Mouse (Mus musculus) MN1 (cell line): ENCODE results near the gene Gm44511.
A peak's percentile ranks its signal among the peaks of the same experiment; 100 is the strongest.

Experiments used
- DNase-seq: peaks from one replicate; pipeline ENCODE4 v3.0.0-alpha.2; 2016; ENCODE audit warnings: low spot score

The Gm44511 gene

GRCm38 (mm10) chr6:128826132-128826531 is at the start of gene Gm44511, which contains the start of gene Klrb1b:
Gm44511 (minus strand) TSS chr6:128826315.
Klrb1b (minus strand) TSS chr6:128826331.
- no peak for DNase-seq

DNA sequence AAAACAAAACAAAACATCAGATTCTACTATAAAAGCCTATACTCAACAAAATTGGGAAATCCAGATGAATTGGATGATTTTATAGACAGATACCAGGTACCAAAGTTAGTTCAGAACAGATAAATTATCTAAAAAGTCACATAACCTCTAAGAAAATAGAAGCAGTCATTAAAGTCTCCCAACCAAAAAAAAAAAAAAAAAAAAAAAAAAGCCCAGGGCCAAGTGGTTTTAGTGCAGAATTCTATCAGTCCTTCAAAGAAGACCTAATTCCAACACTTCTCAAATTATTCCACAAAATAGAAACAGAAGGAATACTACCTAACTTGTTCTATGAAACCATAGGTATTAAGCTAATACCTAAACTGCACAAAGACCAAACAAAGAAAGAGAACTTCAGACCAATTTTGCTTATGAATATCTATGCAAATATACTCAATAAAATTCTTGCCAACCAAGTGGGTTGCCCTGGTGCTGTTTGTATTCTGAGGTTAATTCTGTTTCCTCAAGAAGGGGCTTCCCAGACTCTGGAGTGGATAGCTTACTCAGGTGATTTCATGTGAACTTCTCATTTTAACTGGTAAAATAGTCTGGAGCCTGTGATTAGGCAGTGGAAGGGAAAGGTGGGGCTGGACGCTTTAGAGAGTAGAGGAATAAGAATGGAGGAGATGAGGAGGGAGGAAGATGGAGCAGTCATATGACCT is 45.9 kb upstream of the Gm44511 start:
- no peak for DNase-seq

GRCm38 (mm10) chr6:128868861-128869260 is 42.7 kb upstream of the Gm44511 start:
- DNase-seq: no peak

DNA sequence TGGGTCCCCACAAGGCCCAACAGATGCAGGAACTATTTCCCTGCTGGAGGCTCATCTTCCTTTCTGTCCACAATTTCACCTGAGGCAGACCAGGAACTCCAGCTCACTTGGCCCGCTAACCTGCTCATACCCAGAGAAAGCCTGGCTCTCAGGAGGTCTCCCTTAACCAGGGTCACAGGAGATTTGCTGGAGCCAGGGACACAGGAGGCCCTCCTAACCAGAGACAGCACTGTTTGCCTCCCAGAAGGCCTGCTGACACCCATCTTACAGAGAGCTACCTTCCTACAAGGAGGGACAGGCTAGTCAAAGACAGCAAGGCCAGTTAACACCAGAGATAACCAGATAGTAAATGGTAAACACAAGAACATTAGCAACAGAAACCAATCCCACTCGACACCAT is 31.9 kb upstream of the Gm44511 start:
- no peak for DNase-seq

GRCm38 (mm10) chr6:128856250-128856649 is 30.1 kb upstream of the Gm44511 start:
- no peak for DNase-seq

GRCm38 (mm10) chr6:128855477-128855876 is 29.4 kb upstream of the Gm44511 start:
- no peak for DNase-seq

- no peak for DNase-seq
Measured at GRCm38 (mm10) chr6:128854895-128855294, 28.8 kb upstream of the Gm44511 start.

- no peak for DNase-seq
Measured at GRCm38 (mm10) chr6:128854024-128854820, 28.1 kb upstream of the Gm44511 start.

DNA sequence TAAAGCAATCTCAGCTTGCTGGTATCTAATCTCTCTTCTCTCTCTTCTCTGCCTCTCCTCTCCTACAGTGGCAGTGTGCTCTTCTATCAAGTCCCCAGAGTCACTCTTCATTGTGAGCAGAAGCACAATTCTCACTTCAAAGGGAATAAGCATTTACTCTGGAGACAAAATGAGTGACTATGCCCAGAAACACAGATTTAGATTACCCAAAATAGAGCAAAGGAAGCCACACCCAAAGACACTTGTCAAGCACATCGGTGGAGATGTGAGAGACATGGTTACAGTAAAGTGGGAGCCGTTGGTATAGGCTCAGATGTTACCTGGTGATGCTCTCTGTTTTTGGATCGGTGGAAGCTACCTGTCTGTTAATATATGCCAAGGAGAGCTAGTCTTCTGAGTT is 26.7 kb upstream of the Gm44511 start:
- no peak for DNase-seq

- no peak for DNase-seq
Measured at GRCm38 (mm10) chr6:128851151-128851550, 25.0 kb upstream of the Gm44511 start.

GRCm38 (mm10) chr6:128850671-128851070 is 24.6 kb upstream of the Gm44511 start:
- no peak for DNase-seq

DNA sequence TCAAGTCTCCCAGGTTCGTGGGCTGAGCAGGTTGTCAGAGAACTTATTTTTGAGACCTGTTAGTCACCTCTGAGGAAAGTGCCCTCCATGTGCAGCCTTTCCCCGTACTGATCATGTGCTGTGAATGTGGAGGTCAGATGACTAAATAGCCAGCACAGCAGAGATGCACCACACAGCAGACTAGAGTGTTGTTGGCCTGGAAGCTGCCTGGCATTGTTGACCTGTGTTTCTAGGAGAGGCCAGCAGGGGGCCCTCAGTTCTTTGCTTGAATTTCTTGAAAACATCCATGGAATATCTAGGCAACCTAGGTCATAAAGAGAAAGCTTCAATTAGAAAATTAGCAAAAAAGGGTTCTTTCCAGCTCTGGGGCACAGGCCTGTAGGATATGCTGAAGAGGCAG is 23.8 kb upstream of the Gm44511 start:
- peak; percentile 37 for DNase-seq

DNA sequence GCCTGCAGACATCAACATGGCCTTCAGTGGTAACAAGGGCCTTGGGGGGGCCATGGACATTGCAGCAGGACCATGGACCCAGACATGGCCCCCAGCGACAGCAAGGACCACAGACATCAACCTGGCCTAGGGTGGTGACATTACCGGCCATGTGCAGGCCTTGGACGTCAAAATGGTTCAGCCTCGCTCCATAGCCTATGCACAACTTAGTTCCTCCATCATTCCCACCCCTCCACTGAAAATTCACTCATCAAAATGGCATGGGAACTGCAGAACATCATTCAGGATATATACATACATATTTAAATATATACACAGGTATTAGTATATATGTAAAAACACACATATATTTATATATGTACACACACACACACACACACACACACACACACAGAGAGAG is 21.3 kb upstream of the Gm44511 start:
- no peak for DNase-seq

DNA sequence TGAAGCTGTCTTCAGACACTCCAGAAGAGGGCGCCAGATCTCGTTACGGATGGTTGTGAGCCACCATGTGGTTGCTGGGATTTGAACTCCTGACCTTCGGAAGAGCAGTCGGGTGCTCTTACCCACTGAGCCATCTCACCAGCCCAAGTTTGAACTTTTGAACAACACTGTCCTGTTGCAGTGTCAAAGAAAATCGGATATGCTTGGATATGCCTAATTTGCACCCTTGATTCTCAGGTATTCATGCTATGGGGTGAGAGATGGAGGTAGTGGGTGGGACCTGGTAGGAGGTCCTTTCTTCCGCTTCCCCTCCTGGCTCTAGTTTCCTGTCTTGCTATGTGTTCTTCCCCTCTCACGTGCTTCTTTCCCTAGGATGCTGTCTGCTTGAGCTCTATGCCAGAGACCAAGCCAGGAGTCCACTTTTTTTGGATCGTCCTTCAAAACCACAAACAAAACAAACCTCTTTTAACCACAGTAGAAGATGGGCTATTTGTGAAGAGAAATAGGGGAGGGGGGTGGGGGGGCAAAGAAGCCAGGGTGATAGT is 20.0 kb upstream of the Gm44511 start:
- no peak for DNase-seq

DNA sequence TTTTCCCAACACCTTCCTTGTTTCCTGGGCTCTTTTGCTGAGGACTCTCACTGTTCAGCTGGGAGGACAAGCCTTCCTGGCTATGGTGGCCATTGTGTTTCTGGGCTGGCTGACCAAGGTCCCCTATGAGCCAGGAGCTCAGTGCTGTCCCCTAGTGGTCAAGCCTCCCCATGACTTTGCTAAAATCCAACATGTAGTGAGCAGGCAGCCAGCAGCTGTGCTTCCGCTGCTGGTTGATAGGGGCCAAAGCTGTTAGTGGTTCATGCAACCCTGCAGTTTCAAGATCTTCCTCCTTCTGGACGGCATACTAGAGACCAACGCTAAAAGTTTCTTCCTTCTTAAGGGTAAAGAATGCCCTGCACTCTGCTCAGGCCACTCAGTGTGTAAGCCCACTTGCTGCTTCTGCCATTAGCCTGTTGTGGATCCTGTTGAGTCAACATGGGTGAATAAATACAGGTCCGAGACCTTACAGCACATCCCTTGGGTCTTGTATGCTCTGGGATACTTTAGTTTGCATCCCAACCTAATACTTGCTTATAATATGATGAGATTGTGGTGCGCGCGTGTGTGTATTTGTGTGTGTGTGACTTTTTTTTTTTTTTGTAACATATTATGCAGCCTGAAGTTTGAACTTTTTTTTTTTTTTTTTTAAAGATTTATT is 19.3 kb upstream of the Gm44511 start:
- peak; percentile 29 for DNase-seq

- no peak for DNase-seq
Measured at GRCm38 (mm10) chr6:128844586-128845080, 18.5 kb upstream of the Gm44511 start.

GRCm38 (mm10) chr6:128844131-128844530 is 18.0 kb upstream of the Gm44511 start:
- no peak for DNase-seq

DNA sequence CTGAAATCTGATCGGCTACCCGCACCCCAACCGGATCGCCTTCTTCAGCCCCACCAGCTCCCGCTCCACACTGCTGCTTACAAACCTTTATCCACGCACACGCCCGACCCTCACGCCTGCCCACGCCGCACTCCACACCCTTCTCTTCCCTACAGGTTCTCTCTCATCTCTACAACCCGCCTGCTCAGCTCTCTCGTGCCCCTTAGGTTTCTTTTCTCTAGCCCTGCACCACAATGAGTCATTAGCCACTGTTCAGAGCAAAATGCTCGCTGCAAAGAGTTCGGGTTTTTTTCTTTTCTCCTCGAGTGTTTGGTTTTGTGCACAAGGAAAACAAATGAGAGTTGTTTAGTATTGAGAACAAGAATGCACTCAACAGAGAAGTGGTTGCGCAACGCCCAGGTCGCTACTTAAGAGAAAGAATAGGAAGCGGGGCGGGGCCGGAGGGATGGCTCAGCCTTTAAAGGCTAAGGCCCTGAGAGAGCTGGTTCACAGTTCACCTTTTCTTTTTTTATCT is 17.4 kb upstream of the Gm44511 start:
- DNase-seq: peak; percentile 19

DNA sequence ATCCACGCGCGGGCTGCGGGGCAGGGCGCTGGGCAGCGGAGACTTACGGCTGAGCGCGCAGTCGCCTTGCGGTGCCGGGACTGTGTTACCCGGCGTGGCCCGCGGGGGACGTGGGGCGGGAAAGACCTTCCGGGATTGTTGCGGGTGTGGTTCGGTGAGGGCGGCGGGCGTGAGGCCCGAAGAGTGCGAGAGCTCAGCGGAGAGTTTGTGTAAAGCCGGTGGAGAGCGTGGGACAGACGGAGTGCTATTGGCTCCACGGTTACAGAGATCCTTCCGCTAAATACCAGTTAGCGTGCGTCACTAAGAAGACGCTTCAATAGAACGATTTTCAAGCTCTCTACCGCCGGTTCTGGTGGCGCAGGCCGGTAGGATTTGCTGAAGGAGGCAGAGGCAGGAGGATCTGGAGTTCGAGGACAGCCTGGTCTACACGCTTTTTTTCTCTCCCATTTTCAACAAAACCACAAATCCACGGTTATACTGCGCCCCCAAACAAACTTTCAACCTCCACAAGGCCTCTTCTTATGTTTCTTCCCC is 16.9 kb upstream of the Gm44511 start:
- peak; percentile 91 for DNase-seq

DNA sequence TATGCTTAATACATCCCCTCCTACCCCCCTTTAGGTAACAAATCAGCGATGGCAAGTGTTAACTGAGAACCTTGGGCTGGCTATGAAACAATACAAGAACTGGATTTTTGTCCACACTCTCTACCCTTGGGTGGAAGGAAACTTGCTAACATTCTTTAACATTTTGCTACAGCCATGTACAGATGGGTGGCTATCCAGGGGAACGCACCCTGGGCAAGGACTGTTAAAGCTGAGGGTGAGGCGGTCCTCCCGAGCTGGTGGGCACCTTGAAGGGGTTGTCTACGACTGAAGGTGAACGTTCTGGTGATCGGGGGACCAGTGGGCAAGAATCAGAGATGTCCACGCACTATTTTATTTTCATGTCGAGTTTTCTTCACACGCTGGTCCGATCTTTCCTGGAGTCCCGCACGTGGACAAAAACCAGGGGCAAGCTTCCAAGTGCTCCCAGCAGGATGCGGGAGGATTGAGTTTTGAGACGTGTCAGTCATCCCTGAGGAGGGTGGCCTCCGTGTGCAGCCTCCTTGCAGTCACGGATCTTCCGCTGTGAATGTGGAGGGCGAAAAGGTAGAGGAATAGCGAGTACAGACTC is 16.3 kb upstream of the Gm44511 start:
- DNase-seq: no peak

- DNase-seq: no peak
Measured at GRCm38 (mm10) chr6:128841327-128842089, 15.4 kb upstream of the Gm44511 start.
